Mouse (Mus musculus) liver, embryonic 13.5 days (tissue): Measurements from ENCODE around the gene Esrrg. TPM values are rescaled to one million over a fixed set of nuclear protein-coding genes. Genes with fewer than 3 reads are reported as not detected.

Source experiments
- ATAC-seq: fragments of 200-750 bp; cut with Nextera tagmentation; 2 replicates; pipeline ENCODE4 v1.8.0; 2017; ENCODE audit warnings: low read depth, mild to moderate bottlenecking, moderate number of reproducible peaks, moderate library complexity
- DNase-seq: peaks from one replicate; pipeline ENCODE4 v3.0.0; 2022
- H3K27ac ChIP-seq: fragments of 300-500 bp; sonication (generic); 2 replicates; pipeline ENCODE4 v1.5.1; 2015; ENCODE audit warnings: moderate library complexity, mild to moderate bottlenecking, inconsistent platforms
- H3K27me3 ChIP-seq: fragments of 300-500 bp; sonication (generic); 2 replicates; pipeline ENCODE4 v1.6.1; 2015; ENCODE audit warnings: mild to moderate bottlenecking, inconsistent platforms
- H3K36me3 ChIP-seq: fragments of 300-500 bp; sonication (generic); 2 replicates; pipeline ENCODE4 v1.6.1; 2015; ENCODE audit warnings: mild to moderate bottlenecking, inconsistent platforms
- H3K4me1 ChIP-seq: fragments of 300-500 bp; sonication (generic); replicated peaks from 2 replicates; pipeline ENCODE4 v1.6.1; 2015; ENCODE audit warnings: inconsistent platforms
- H3K4me2 ChIP-seq: fragments of 300-500 bp; sonication (generic); 2 replicates; pipeline ENCODE4 v1.6.1; 2015; ENCODE audit warnings: inconsistent platforms, mild to moderate bottlenecking, moderate library complexity
- H3K4me3 ChIP-seq: fragments of 300-500 bp; sonication (generic); replicated peaks from 2 replicates; pipeline ENCODE4 v1.5.1; 2015; ENCODE audit warnings: mild to moderate bottlenecking, inconsistent platforms
- H3K9ac ChIP-seq: fragments of 300-500 bp; sonication (generic); 2 replicates; pipeline ENCODE4 v1.6.1; 2015; ENCODE audit warnings: mild to moderate bottlenecking, inconsistent platforms
- H3K9me3 ChIP-seq: fragments of 300-500 bp; sonication (generic); replicated peaks from 2 replicates; pipeline ENCODE4 v1.6.1; 2016; ENCODE audit warnings: inconsistent platforms
- whole genome bisulfite sequencing: fragments of 180-500 bp; shearing (Covaris S2); methylation state at CpG from one replicate; pipeline ENCODE4 v1.1.7; 2015; ENCODE audit not compliant: insufficient replicate concordance; 5-methylcytosine and 5-hydroxymethylcytosine counted together
- polyA plus RNA-seq: library from polyadenylated mRNA; unstranded; fragments of >200 nt; fragmentation: Nextera tagmentation; extraction: Ambion mirVana; gene quantifications from 2 replicates; pipeline ENCODE4 v1.2.1, GENCODE M21; 2015

Esrrg gene
- polyA plus RNA-seq, 1 experiment from 2014 or later, result 0.06 TPM

- Histone ChIP-seq H3K9me3 (no peaks in the 10 kb centered on the region), H3K4me2 (no peak overlapping the region), H3K4me3 (no peak overlapping the region), H3K27ac (no peak overlapping the region), H3K27me3 (no peaks in the 10 kb centered on the region), H3K4me1 (no peaks in the 10 kb centered on the region), H3K9ac (no peak overlapping the region), H3K36me3 (no peaks in the 10 kb centered on the region)
- 66% methylated on average over 10 of the region's 10 CpGs for WGBS
- ATAC-seq (no peak), DNase-seq (no peak)
Measured at GRCm38 (mm10) chr1:187779589-187780178, 171.1 kb downstream of the Esrrg start.

DNA sequence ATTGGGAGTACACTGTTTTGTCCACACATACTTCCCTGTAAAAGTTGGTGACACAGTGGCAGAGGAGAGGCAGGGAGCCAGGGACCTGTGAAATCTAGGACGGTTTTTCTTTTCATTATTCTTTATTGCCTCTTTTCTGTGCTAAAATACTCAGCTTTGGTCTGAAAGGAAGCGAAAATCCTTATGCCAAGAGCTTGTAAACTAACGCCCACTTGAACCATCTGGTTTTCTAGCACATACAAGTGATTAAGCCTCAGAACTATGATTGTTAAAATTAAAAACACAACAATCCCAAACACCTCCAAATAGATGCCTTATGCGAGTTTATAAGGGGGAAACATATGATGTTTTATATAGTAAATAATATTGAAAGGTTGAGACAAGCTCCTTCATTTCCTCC, 176.6 kb downstream of the Esrrg start:
- no peaks in the 10 kb centered on the region for H3K36me3 ChIP-seq
- 64% methylated on average over 4 of the region's 4 CpGs for WGBS
- no peaks in the 10 kb centered on the region for H3K9me3 ChIP-seq
- no peak for ATAC-seq
- H3K4me3 ChIP-seq, result no peak overlapping the region
- no peak overlapping the region for H3K9ac ChIP-seq
- no peak for DNase-seq
- no peak overlapping the region for H3K4me2 ChIP-seq
- no peak overlapping the region for H3K27ac ChIP-seq
- no peaks in the 10 kb centered on the region for H3K4me1 ChIP-seq
- no peaks in the 10 kb centered on the region for H3K27me3 ChIP-seq

GRCm38 (mm10) chr1:187787055-187788016, 178.7 kb downstream of the Esrrg start:
- Histone ChIP-seq H3K4me1 (no peaks in the 10 kb centered on the region), H3K4me2 (no peak overlapping the region), H3K36me3 (no peaks in the 10 kb centered on the region), H3K9ac (no peak overlapping the region), H3K9me3 (no peaks in the 10 kb centered on the region), H3K4me3 (no peak overlapping the region), H3K27ac (no peak overlapping the region), H3K27me3 (no peaks in the 10 kb centered on the region)
- 49% methylated on average over 7 of the region's 7 CpGs for WGBS
- DNase-seq (no peak), ATAC-seq (no peak)

DNA sequence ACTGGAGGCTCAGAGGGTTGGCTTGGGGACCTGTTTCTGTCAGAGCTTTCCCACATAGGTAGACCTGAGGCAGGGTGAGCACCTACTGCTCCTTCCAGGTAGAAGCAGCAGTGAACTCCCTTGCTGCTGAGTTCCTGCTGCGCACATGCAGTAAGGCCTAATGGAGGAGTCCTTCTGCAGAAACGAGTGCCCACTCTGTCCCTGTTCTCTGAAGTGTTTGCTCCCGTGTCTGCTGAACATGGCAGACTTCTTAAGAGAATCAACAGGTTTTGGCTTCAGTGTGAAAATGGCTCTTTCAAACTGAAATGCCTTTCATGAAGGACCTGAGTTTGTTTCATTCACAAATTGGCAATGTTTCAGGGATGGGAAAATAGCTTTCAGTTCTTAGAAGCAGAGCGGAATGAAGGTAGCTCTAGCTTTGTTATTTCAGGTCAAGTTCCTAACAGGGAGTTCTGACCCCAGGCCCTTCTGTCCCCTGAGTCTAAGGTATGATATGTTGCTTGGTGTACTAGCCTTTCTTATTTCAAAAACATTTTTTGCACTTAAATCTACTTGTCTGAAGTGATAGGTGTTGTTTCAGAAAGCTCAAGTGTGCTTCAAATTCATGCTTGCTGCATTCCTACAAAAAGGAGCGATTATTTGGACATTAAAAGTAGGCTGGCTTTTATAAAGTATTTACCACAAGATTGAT, 185.8 kb downstream of the Esrrg start:
- no peak for ATAC-seq
- 64% methylated on average over 5 of the region's 5 CpGs for WGBS

DNA sequence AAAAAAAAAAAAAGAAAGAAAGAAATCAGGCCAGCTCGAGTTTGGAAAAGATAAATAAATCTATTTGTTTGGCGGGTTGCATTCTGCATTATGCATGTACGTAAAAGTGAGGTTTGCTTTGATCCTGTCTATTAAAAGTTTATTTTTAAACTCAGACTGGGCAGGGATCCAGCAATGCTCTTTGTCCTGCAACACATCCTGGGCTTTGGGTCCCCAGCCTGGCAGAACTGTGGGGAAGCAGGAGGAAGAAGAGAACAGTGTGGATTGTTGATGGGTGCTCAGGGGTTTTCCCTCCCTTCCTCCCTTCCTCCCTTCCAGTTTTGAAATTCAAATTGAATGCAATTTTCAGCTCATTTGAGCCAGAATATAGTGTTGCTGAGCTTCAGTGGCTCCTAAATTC, 187.0 kb downstream of the Esrrg start:
- ATAC-seq, result no peak
- no peak for DNase-seq
- Histone ChIP-seq H3K27me3 (no peaks in the 10 kb centered on the region), H3K4me3 (no peak overlapping the region), H3K4me1 (no peaks in the 10 kb centered on the region), H3K4me2 (no peak overlapping the region), H3K36me3 (no peaks in the 10 kb centered on the region), H3K9me3 (no peaks in the 10 kb centered on the region), H3K9ac (no peak overlapping the region), H3K27ac (no peak overlapping the region)
- WGBS, result 59% methylated on average over 3 of the region's 3 CpGs

More for the DNA sequence above, 185.8 kb downstream of the Esrrg start:
- no peaks in the 10 kb centered on the region for H3K4me1 ChIP-seq
- H3K27me3 ChIP-seq, result no peaks in the 10 kb centered on the region
- no peak overlapping the region for H3K9ac ChIP-seq
- no peak overlapping the region for H3K4me2 ChIP-seq
- H3K27ac ChIP-seq, result no peak overlapping the region
- no peak overlapping the region for H3K4me3 ChIP-seq
- DNase-seq, result no peak
- H3K36me3 ChIP-seq, result no peaks in the 10 kb centered on the region
- no peaks in the 10 kb centered on the region for H3K9me3 ChIP-seq

GRCm38 (mm10) chr1:187799300-187799699, 190.7 kb downstream of the Esrrg start:
- no peaks in the 10 kb centered on the region for H3K4me1 ChIP-seq
- no peaks in the 10 kb centered on the region for H3K27me3 ChIP-seq
- ATAC-seq (no peak), DNase-seq (no peak)
- no peak overlapping the region for H3K9ac ChIP-seq
- H3K27ac ChIP-seq, result no peak overlapping the region
- WGBS, result 60% methylated on average over 7 of the region's 7 CpGs
- H3K4me3 ChIP-seq, result no peak overlapping the region
- no peaks in the 10 kb centered on the region for H3K36me3 ChIP-seq
- H3K9me3 ChIP-seq, result no peaks in the 10 kb centered on the region
- no peak overlapping the region for H3K4me2 ChIP-seq

DNA sequence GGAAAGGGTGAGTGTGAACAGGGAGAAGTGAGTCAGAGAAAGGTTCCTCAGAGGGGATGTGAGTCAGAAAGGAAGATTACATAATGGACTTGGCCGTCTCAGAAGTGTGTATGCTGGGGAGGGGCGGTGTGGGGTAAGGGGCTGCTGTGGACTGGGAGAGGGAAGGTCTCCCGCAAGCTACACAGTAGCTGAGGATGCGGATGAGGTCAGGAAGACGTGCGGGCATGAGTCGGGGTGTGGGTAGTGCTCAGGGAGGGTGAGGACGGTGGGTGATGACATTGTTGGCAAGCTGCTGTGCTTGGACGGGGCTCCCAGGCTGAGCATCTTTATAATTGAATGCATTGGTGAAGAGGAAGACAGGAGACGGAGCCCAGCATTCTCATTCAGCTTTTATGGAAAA, 192.2 kb downstream of the Esrrg start:
- ATAC-seq (no peak), DNase-seq (no peak)
- Histone ChIP-seq H3K27ac (no peak overlapping the region), H3K4me1 (no peaks in the 10 kb centered on the region), H3K9ac (no peak overlapping the region), H3K36me3 (no peaks in the 10 kb centered on the region), H3K4me3 (no peak overlapping the region), H3K27me3 (no peaks in the 10 kb centered on the region), H3K9me3 (no peaks in the 10 kb centered on the region), H3K4me2 (no peak overlapping the region)
- WGBS, result 64% methylated on average over 10 of the region's 10 CpGs

DNA sequence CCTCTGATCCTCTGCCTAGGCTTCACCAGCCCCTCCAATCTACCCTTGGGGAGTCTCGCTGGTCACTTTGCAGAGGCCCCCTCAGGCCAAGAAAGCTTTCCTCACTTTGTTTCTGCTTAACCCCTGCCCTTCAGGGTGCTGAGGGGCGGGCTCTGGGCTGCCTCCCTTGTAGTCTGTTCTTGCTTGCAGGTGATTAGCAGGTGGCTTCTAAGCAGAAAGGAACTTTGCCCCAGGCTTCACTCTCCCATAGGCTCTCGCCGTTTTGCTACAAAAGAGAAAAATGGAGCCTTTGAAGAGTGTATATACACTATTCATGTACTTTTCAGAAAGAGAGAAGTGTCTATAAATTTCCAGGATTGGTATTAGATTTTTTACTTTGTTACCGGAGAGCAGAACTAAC, 195.0 kb downstream of the Esrrg start:
- H3K9ac ChIP-seq, result no peak overlapping the region
- WGBS, result 49% methylated on average over 5 of the region's 5 CpGs
- no peaks in the 10 kb centered on the region for H3K36me3 ChIP-seq
- H3K4me1 ChIP-seq, result no peaks in the 10 kb centered on the region
- no peak overlapping the region for H3K4me3 ChIP-seq
- no peaks in the 10 kb centered on the region for H3K27me3 ChIP-seq
- ATAC-seq, result no peak
- no peaks in the 10 kb centered on the region for H3K9me3 ChIP-seq
- no peak overlapping the region for H3K4me2 ChIP-seq
- DNase-seq, result no peak
- H3K27ac ChIP-seq, result no peak overlapping the region

DNA sequence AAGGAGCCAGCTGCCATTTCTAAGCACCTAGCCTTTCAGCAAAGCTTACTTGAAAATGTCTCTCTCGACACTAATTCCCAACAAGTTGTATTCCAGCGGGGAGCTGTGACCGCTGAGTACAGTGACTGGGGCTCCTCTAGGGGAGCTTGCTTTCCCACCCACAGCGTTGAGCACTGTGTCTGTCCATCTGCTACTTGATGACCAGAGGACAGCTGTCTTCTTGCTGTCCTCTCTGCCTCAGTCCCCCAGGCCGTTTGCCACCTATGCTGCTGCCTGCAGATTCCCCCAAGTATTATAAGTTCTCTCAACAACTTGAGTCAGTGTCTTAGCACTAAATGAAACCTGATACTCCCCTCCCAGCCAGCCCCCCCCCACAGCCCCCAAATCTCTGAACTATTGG, 195.4 kb downstream of the Esrrg start:
- Histone ChIP-seq H3K4me2 (no peak overlapping the region), H3K9me3 (no peaks in the 10 kb centered on the region), H3K27me3 (no peaks in the 10 kb centered on the region), H3K27ac (no peak overlapping the region), H3K36me3 (no peaks in the 10 kb centered on the region), H3K4me3 (no peak overlapping the region), H3K9ac (no peak overlapping the region), H3K4me1 (no peaks in the 10 kb centered on the region)
- WGBS, result 29% methylated on average over 5 of the region's 5 CpGs
- ATAC-seq (no peak), DNase-seq (no peak)

- Histone ChIP-seq H3K4me3 (no peak overlapping the region), H3K27me3 (no peaks in the 10 kb centered on the region), H3K9me3 (no peaks in the 10 kb centered on the region), H3K27ac (no peak overlapping the region), H3K9ac (no peak overlapping the region), H3K36me3 (no peaks in the 10 kb centered on the region), H3K4me2 (no peak overlapping the region), H3K4me1 (no peaks in the 10 kb centered on the region)
- 62% methylated on average over 6 of the region's 6 CpGs for WGBS
- no peak for ATAC-seq
- no peak for DNase-seq
Measured at GRCm38 (mm10) chr1:187805001-187805400, 196.4 kb downstream of the Esrrg start.

DNA sequence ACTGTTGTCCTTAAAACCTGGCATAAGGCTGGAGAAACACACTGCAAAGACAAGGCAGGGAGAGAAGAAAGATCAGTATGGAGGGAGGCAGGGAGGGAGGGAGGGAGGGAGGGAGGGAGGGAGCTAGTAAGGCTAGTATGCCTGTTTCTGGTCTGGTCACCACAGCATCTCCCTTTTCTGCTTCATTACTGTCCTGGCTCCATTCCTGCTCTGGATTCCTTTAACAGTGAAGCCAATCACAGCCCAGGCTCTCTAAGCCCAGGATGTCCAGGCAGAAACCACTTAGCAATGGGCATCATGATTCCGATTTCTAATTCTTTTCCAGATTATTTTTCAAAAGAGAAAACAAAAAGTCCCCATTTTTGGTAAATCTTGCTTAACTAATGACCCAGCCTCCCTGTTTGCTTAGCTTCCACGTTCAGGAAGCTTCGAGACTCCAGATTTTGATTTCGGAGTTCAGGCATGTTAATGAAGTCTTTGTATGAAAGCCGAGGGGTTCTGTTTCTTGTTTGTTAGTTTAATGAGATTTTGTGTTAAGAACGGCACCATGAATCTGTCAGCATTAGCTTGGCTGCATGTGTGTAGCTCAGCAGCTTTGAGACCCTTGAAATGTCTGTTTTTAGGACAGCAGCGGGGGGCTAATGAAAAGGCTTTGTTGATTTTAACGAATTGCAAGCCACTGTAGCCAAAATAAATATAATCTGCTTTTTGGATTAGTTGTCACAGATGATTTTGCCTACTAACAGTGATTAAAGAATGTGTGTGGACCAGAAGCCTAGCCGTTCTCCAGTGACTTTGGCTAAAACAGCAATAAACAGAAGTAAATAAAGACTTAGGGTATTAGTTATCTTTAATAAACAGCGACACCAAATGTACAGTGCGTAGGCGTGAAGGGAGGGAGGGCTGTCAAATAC, 199.1 kb downstream of the Esrrg start:
- no peak overlapping the region for H3K9ac ChIP-seq
- ATAC-seq, result no peak
- 55% methylated on average over 12 of the region's 12 CpGs for WGBS
- H3K36me3 ChIP-seq, result no peaks in the 10 kb centered on the region
- H3K27me3 ChIP-seq, result no peaks in the 10 kb centered on the region
- H3K4me1 ChIP-seq, result no peaks in the 10 kb centered on the region
- no peak overlapping the region for H3K4me3 ChIP-seq
- H3K4me2 ChIP-seq, result no peak overlapping the region
- H3K27ac ChIP-seq, result no peak overlapping the region
- no peaks in the 10 kb centered on the region for H3K9me3 ChIP-seq
- DNase-seq, result no peak
